Mouse (Mus musculus): Measurements from ENCODE around the gene Olfr1413.

Olfr1413 gene

GRCm38 (mm10) chr1:92571022-92571421 lies at the start of gene Olfr1413:
Olfr1413 (plus strand) TSS chr1:92571322.
- DNase-seq: no peak

DNA sequence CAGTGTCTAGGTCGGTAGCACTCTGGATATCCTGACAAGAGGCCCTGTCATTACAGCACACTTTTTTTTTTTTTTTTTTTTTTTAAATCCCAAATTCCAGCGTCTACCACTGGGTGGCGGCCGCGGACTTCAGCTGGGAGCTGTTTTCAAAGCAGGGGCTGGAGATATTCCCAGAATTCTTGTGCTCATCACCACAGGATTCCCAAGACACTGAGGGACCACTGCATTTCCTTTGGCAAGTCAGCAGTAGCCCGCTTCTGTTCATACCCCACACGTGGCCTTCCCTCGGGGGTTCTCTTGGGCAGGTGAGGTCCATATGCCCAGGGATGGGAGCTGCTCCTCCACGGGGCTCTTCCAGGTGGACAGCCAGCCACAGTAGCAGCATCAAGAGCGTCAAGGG lies 49.7 kb upstream of the Olfr1413 start:
- peak; percentile 9 for DNase-seq

GRCm38 (mm10) chr1:92523764-92524163 lies 47.4 kb upstream of the Olfr1413 start:
- no peak for DNase-seq

GRCm38 (mm10) chr1:92536972-92537371 lies 34.1 kb upstream of the Olfr1413 start:
- DNase-seq: no peak

DNA sequence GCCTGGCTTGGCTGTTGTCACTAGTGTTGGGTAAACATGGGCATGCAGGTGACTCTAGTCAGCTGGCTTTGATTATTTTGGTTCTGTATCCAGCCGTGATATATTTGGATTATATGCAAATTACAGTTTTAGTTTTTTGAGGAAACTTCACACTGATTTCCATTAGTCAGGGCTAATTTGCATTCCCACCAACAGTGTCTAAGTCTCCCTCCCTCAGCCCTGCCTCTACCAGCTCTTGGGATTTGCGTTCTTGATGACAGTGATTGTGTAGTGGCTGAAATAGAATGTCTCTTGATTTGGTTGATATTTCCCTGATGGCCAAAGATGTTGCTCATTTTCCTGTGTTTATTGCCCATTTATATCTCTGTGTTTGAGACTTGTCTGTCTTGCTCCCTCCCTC lies 32.1 kb upstream of the Olfr1413 start:
- DNase-seq: no peak

DNA sequence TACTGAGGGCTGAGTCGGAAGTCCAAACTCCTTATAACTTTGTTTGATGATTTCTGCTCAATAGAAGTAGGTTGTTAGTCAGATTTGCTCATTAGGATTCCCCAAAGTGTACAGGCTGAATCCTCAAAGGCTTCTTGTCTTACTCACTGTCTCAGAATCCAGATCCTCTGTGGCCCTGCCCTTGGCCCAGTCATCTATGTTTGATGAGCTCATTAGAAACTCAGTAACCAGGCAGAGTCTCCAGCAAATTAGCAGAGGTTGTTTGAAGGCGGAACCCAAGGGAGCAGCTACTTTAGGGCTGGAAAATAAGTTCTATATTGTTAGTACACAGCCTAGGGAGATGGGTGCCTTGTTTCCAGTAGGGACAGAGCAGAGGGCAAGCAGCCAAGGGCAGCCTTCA lies 25.2 kb upstream of the Olfr1413 start:
- no peak for DNase-seq

GRCm38 (mm10) chr1:92585479-92585878 lies 14.4 kb downstream of the Olfr1413 start, which contains the start of gene Olfr1412:
Olfr1412 (plus strand) TSS chr1:92585779.
- DNase-seq: no peak

- DNase-seq: no peak
Observed at GRCm38 (mm10) chr1:92594111-92594510, 23.0 kb downstream of the Olfr1413 start, which contains the start of gene Olfr1411. Olfr1411 (plus strand) TSS chr1:92594411.

DNA sequence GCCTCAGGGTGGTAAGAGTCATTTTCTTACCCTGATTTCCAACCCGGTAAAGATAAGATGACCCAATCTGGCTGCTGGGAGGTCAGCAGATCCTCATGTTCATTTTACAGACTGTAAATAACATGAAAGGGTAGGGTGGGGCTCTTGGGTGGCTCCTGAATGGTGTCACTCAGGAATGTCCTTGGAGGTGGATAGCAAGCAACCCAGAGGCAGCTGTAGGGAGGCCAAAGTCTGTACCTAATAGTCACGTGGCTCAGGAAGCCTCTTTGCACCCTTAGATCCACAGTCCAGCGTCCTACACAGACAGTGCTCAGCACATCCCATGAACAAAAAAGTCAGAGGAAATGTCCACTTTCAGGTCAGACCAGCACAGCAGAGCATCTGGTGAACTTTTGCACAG lies 24.9 kb downstream of the Olfr1413 start:
- DNase-seq: no peak

GRCm38 (mm10) chr1:92605482-92605881 lies 34.4 kb downstream of the Olfr1413 start, which contains the start of gene Olfr1410:
Olfr1410 (plus strand) TSS chr1:92605782.
- DNase-seq: no peak

- no peak for DNase-seq
Observed at GRCm38 (mm10) chr1:92607711-92608110, 36.6 kb downstream of the Olfr1413 start.

GRCm38 (mm10) chr1:92611008-92611407 lies 39.9 kb downstream of the Olfr1413 start:
- peak; percentile 52 for DNase-seq

- no peak for DNase-seq
Observed at GRCm38 (mm10) chr1:92613175-92613574, 42.1 kb downstream of the Olfr1413 start.

DNA sequence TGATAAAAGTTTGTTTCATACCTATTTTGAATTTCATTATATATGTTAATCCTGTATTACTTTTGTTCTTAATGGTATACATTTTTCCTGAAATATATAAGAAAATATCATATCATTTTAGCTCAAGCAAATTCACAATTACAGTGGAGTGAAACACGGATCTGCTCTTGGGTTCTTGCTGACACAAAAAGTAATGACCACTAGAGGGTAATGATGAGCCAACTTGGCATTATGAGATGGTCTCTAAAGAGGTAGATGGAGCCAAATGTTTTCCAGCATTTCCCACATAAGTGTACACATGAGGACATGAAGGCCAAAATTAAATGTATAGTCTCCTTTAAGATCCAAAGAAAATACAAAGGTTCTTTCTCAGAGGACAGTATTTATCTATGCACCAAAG lies 43.4 kb downstream of the Olfr1413 start:
- DNase-seq: no peak

DNA sequence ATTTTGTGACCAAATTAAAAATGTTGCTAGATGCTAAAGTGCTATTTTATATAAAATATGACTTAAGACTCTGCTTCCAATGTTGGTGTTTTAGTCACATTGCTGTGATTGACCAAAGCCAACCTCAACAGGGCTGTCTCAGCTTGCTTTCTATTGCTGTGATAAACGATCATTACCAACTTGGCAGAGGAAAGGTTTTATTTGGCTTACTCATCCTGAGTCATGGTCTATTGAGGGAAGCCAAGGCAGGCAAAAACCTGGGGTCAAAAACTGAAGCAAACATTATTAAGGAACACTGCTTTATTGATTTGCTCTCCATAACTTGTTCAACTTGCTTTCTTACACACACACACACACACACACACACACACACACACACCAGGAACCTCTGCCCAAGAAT lies 44.9 kb downstream of the Olfr1413 start:
- no peak for DNase-seq

- no peak for DNase-seq
Observed at GRCm38 (mm10) chr1:92617488-92617887, 46.4 kb downstream of the Olfr1413 start, which contains the start of gene Olfr12. Olfr12 (plus strand) TSS chr1:92617788.

GRCm38 (mm10) chr1:92618360-92618759 lies 47.2 kb downstream of the Olfr1413 start:
- DNase-seq: no peak

All from kidney, adult 18-20 months (tissue).